Mouse (Mus musculus) bone marrow macrophage, adult 2 months (primary cell): ENCODE data around the gene Tgfbr3l. TPM values are rescaled to one million over a fixed set of nuclear protein-coding genes. Genes with fewer than 3 reads are reported as not detected.
A peak's percentile ranks its signal among the peaks of the same experiment; 100 is the strongest.
"Not testable (repeated sequence)": the region's sequence is repeated elsewhere in the genome, so short reads cannot be mapped to it uniquely, and the experiment has no call there.

Source experiments
- H3K27ac ChIP-seq: 2 replicates; pipeline ENCODE4 v1.5.1; 2012; ENCODE audit warnings: low read depth, low read length; ENCODE audit not compliant: insufficient read depth
- H3K4me1 ChIP-seq: 2 replicates; pipeline ENCODE4 v1.6.1; 2012; ENCODE audit warnings: low read length; ENCODE audit not compliant: control insufficient read depth, insufficient read depth
- H3K4me3 ChIP-seq: 2 replicates; pipeline ENCODE4 v1.5.1; 2012; ENCODE audit warnings: mild to moderate bottlenecking, low read length, moderate library complexity; ENCODE audit not compliant: insufficient read depth
- CTCF ChIP-seq: IDR thresholded peaks from 2 replicates; pipeline ENCODE4 v1.5.1; 2012; ENCODE audit warnings: low read depth, mild to moderate bottlenecking, low read length, moderate library complexity
- POLR2A ChIP-seq: IDR thresholded peaks from 2 replicates; pipeline ENCODE4 v1.6.1; 2012; ENCODE audit warnings: mild to moderate bottlenecking, low read depth, low read length, borderline replicate concordance
- polyA plus RNA-seq: library from polyadenylated mRNA; stranded (reverse); fragments of >200 nt; gene quantifications from 2 replicates; pipeline ENCODE4 v1.2.4, GENCODE M21; 2012; ENCODE audit not compliant: missing spikeins, insufficient read depth, insufficient read length

Tgfbr3l gene
- polyA plus RNA-seq, 1 experiment, result 4.4 TPM

- TF ChIP-seq CTCF (no peak), POLR2A (no peak)
- Histone ChIP-seq H3K27ac (peak overlapping the region; percentile 18), H3K4me1 (peaks cover 18% of the 10 kb centered on the region), H3K4me3 (peak overlapping the region; percentile 98)
Measured at GRCm38 (mm10) chr8:4252116-4252760, 4.2 kb downstream of the Tgfbr3l start.

DNA sequence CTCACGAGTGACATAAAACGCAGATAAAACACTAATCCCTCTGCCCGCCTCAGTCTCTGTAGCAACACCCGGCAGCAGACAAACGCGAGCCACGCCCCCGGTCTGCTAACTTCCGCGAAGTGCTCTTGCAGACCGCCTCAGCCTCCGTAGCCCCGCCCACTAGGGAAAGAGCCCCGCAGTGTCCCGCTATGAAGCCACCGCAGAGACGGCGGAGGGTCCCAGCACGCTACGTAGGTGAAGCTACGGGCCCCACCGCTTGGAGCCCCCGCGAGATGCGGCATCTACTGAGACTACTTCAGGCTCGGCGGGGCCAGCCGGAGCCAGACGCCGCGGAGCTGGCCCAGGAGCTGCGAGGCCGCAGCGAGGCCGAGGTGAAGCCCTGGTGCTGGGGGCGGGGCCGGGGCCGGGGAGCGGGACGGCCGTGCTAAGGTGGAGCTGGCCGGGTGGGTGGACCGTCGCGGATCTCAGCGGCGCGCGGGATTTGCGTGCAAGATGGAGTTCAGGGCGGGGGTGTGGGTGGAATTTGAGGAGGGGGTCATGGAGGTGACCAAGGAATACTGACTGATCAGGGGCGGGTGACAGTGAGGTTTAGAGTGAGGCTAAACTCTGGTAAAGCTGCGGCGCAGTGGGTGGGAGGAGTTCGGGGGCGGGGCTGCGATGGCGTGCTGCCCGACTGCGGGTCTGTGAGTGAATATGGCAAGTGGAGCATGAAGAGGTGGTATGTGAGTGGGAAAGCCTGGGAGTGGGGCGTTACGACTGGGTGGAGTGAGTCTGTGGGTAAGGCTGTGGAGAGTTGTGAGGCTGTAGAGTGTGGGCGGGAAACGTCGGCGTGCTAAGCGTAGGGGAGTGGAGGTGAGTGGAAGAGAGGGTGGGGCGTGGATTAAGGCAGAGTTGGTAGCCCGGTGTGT lies 5.2 kb downstream of the Tgfbr3l start, which contains the start of gene Snapc2:
TSS of gene Snapc2 (plus strand) at position 147 of the 908 bp plus-strand sequence.
- H3K27ac ChIP-seq, result peak within 1 kb of the TSS; percentile 51

DNA sequence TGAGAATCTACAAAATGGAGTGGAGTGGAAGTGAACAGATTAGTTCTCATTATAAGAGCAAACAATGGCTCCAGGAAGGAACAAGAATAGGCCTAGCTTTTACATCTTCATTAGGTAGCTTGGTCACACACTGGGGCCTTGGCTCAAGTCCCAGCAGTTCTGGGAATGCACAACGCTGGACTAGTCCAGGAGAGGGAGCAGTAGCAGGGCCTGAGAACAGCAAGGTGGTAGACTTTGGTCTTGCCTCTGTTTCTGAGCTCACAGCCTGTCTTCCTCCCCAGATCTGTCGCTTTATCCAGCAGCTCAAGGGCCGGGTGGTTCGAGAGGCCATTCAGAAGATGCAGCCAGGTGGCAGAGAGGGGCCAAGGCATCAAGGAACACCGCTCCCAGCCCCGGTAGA lies 6.0 kb downstream of the Tgfbr3l start:
- Histone ChIP-seq H3K27ac (no peak overlapping the region), H3K4me3 (no peak overlapping the region), H3K4me1 (peaks cover 18% of the 10 kb centered on the region)
- no peak for TF ChIP-seq CTCF
- no peak for TF ChIP-seq POLR2A

More for the DNA sequence above, 5.2 kb downstream of the Tgfbr3l start, which contains the start of gene Snapc2:
- TF ChIP-seq CTCF (no peak), POLR2A (no peak)
- peaks cover 18% of the 10 kb centered on the region for H3K4me1 ChIP-seq
- peak within 1 kb of the TSS; percentile 98 for H3K4me3 ChIP-seq

- H3K4me1 ChIP-seq, result peaks cover 22% of the 10 kb centered on the region
- not testable (repeated sequence) for H3K27ac ChIP-seq, H3K4me3 ChIP-seq
Measured at GRCm38 (mm10) chr8:4255471-4255870, 7.5 kb downstream of the Tgfbr3l start.

DNA sequence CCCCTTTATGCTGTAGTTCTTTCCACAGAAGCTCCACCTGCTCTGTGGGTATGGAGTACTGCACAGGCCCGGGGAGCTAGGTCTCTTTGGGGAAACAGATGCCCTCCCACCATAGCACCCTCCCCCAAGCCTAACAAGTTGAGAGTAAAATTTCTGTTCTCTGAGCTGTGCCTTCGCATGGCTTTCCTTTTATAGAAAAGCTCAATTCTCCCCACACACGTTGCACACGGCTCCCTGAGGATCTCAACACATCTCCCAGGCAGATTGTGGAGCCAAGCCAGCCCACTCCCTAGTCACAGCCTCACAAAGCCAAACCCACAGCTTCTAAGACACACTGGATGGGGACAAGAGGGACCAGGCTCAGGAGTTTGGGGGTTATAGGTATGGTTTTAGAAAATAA lies 8.9 kb downstream of the Tgfbr3l start:
- no peak overlapping the region for H3K4me3 ChIP-seq
- TF ChIP-seq CTCF, result no peak
- no peak for TF ChIP-seq POLR2A
- H3K27ac ChIP-seq, result no peak overlapping the region
- H3K4me1 ChIP-seq, result peaks cover 16% of the 10 kb centered on the region

DNA sequence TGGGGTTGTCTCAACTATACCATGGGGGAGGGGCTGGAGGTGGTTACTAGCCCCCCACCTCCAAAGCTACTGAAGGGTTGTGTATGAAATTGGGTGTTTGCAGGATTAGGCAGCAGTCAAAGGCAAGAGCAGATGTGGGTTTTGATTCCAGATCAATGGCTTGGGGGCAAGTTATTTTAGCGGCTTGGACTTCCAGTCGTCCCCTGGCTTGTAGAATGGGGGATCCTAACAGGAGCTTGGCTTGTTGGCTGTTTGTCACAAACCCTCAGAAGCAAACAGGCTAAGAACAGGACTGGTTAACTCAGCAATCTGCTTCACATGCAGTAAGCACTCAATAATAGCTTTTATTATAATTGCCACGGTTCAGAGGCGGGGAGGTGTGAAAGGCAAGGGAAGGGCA lies 9.3 kb downstream of the Tgfbr3l start:
- H3K4me1 ChIP-seq, result peaks cover 12% of the 10 kb centered on the region
- H3K4me3 ChIP-seq, result no peak overlapping the region
- no peak for TF ChIP-seq POLR2A
- TF ChIP-seq CTCF, result no peak
- H3K27ac ChIP-seq, result no peak overlapping the region

- Histone ChIP-seq H3K4me3 (peak overlapping the region; percentile 52), H3K27ac (no peak overlapping the region), H3K4me1 (peaks cover 12% of the 10 kb centered on the region)
- TF ChIP-seq POLR2A, result no peak
- TF ChIP-seq CTCF, result peak; percentile 71
Measured at GRCm38 (mm10) chr8:4258233-4258632, 10.2 kb downstream of the Tgfbr3l start.

DNA sequence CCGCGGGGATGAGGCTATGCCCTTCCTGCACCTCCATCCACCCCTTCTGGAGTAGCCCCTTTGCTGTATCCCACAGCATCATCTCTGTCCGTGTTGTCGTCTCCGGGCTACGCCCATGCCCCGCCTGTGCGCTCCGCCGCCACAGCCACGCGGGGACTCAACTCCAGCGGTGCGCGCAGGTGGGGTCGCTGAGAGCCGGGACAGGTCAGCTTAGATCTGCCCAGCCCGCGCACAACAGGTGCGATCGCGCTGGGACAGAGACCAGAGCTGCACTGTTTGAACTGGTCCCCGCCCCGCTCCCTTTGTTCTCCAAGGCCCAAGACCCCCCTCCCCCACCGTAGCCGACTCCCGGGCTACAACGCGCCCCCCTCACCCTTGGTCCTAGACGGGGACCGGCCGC lies 10.7 kb downstream of the Tgfbr3l start:
- peaks cover 15% of the 10 kb centered on the region for H3K4me1 ChIP-seq
- peak overlapping the region; percentile 52 for H3K4me3 ChIP-seq
- TF ChIP-seq CTCF, result no peak
- no peak for TF ChIP-seq POLR2A
- H3K27ac ChIP-seq, result no peak overlapping the region

DNA sequence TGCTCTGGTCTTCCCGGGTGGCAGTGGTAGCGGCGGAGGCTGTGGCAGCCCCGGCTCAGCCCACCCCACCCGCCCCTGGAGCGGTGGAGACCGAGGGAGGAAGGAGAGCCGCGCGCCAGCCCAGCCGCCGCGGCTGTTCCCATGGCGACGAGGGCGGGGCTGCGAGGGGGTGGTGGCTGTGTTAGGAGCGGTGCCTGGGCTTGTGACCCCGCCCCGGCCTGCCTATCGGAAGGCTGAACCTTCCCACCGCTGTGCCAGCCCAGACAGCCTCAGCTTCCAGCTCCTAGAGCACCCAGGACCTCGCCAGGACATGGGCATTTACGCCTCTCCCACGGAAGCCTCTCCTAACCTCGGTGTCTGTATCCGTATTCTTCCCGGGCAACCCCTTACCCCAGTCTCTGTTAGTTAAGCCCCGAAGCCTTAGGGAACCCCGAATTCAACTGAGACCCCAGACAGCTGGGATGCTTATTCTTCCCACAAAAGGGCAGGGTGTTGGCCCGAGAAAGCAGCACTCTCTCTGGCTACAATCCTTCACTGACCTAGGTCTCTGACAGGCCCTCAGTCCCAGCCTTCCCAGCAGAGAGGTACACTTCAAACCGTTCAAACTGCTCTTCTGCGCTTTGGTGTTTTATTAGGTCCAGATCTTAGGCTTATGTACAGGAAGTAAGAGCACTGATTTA lies 11.3 kb downstream of the Tgfbr3l start, which contains the start of gene Ctxn1:
TSS of gene Ctxn1 (minus strand) at position 150 of the 680 bp plus-strand sequence.
- Histone ChIP-seq H3K4me1 (peaks cover 16% of the 10 kb centered on the region), H3K4me3 (peak within 1 kb of the TSS; percentile 52), H3K27ac (no peak within 1 kb of the TSS)
- TF ChIP-seq POLR2A, result no peak
- no peak for TF ChIP-seq CTCF
